8 mouse cellular contexts compared by ENCODE assay signal in genomic region chr5:34187601-34188316, GRCm38 (mm10). TPM values are rescaled to one million over a fixed set of nuclear protein-coding genes. Genes with fewer than 3 reads are reported as not detected.
DNase-seq lines count a peak whose midpoint lies in the region; ATAC-seq lines count a peak whose summit lies in the region.

Gene Mxd4, minus strand, starts transcription at chr5:34187720.

- peak; percentile 100 for DNase-seq in adipocyte (ENCODE audit: low spot score)
- DNase-seq in embryo, embryonic 10 days (ENCODE audit: low spot score), result peak; percentile 100
- DNase-seq in gastrocnemius, postnatal 10 days, result peak; percentile 100
- peak; percentile 98 for DNase-seq in induced T-regulatory cell, adult 2 months (ENCODE audit: low read depth)
- peak; percentile 100 for DNase-seq in left cerebral cortex, adult 9 months (ENCODE audit: low spot score in 2 of 2)
- DNase-seq in right cerebral cortex, postnatal 14 days, result peak; percentile 98
- peak; percentile 98 to 99 for DNase-seq in urinary bladder, postnatal 36 days (ENCODE audit: low spot score in 2 of 2)

- peak; percentile 91 for ATAC-seq in megakaryocyte progenitor cell, adult 5-6 weeks (replicated peaks; ENCODE audit: poor library complexity)

RNA-seq across cellular contexts. Expression of gene Mxd4, which starts in this region (rescaled TPM):
- 10 to 100 TPM; 57.0 to 58.8 TPM for total RNA-seq in gastrocnemius, postnatal 10 days (2021)
- total RNA-seq in megakaryocyte progenitor cell, adult 5-6 weeks (2015), result 14.7 and 17.4 TPM in 2 replicates
- total RNA-seq in megakaryocyte progenitor cell, adult 5-6 weeks (2017), result 20.1 and 21.0 TPM in 2 replicates

Comparison
In these comparisons a context has a peak if more than half of its experiments do, and no peak if none do; other contexts are left out.
1. Peak in every context shown above with its lines: DNase-seq and ATAC-seq.